Mouse (Mus musculus): ENCODE measurements around the gene Tiam1. TPM values are rescaled to one million over a fixed set of nuclear protein-coding genes. Genes with fewer than 3 reads are reported as not detected.

Gene Tiam1
- polyA plus RNA-seq, 1 experiment: 10.7 TPM

- TF ChIP-seq POLR2A (IDR thresholded peaks at IDR 0.05; ENCODE audit: borderline replicate concordance, control insufficient read depth, low read depth, low read length) (no peak), CTCF (IDR thresholded peaks at IDR 0.05; ENCODE audit: control insufficient read depth, insufficient read depth, low read length) (no peak)
- H3K27ac ChIP-seq (ENCODE audit: control insufficient read depth, insufficient read depth, low read depth, low read length, poor library complexity): no peak overlapping the region
- no peak overlapping the region for H3K4me3 ChIP-seq (replicated peaks; ENCODE audit: control insufficient read depth, low read depth, low read length)
- WGBS: 81% methylated on average over 7 of the region's 7 CpGs
- no peaks in the 10 kb centered on the region for H3K4me1 ChIP-seq (ENCODE audit: control insufficient read depth, insufficient read depth, low read length)
These were observed 215.0 kb downstream of the Tiam1 start for GRCm38 (mm10) chr16:89928611-89929010.

GRCm38 (mm10) chr16:89924249-89924890, 219.2 kb downstream of the Tiam1 start:
- no peak overlapping the region for H3K4me3 ChIP-seq (replicated peaks; ENCODE audit: control insufficient read depth, low read depth, low read length)
- no peak overlapping the region for H3K27ac ChIP-seq (ENCODE audit: control insufficient read depth, insufficient read depth, low read depth, low read length, poor library complexity)
- WGBS: 75% methylated on average over 14 of the region's 14 CpGs
- no peaks in the 10 kb centered on the region for H3K4me1 ChIP-seq (ENCODE audit: control insufficient read depth, insufficient read depth, low read length)
- no peak for TF ChIP-seq POLR2A (IDR thresholded peaks at IDR 0.05; ENCODE audit: borderline replicate concordance, control insufficient read depth, low read depth, low read length)
- TF ChIP-seq CTCF (IDR thresholded peaks at IDR 0.05; ENCODE audit: control insufficient read depth, insufficient read depth, low read length): no peak

- TF ChIP-seq CTCF (IDR thresholded peaks at IDR 0.05; ENCODE audit: control insufficient read depth, insufficient read depth, low read length) (no peak), POLR2A (IDR thresholded peaks at IDR 0.05; ENCODE audit: borderline replicate concordance, control insufficient read depth, low read depth, low read length) (no peak)
- WGBS: 88% methylated on average over 8 of the region's 8 CpGs
These were observed 220.3 kb downstream of the Tiam1 start for GRCm38 (mm10) chr16:89923311-89923710.

GRCm38 (mm10) chr16:89922458-89922857, 221.1 kb downstream of the Tiam1 start:
- H3K4me3 ChIP-seq (replicated peaks; ENCODE audit: control insufficient read depth, low read depth, low read length): no peak overlapping the region
- H3K4me1 ChIP-seq (ENCODE audit: control insufficient read depth, insufficient read depth, low read length): no peaks in the 10 kb centered on the region
- 89% methylated on average over 8 of the region's 8 CpGs for WGBS
- TF ChIP-seq CTCF (IDR thresholded peaks at IDR 0.05; ENCODE audit: control insufficient read depth, insufficient read depth, low read length): no peak
- TF ChIP-seq POLR2A (IDR thresholded peaks at IDR 0.05; ENCODE audit: borderline replicate concordance, control insufficient read depth, low read depth, low read length): no peak
- no peak overlapping the region for H3K27ac ChIP-seq (ENCODE audit: control insufficient read depth, insufficient read depth, low read depth, low read length, poor library complexity)

More at GRCm38 (mm10) chr16:89923311-89923710, 220.3 kb downstream of the Tiam1 start:
- no peak overlapping the region for H3K27ac ChIP-seq (ENCODE audit: control insufficient read depth, insufficient read depth, low read depth, low read length, poor library complexity)
- no peak overlapping the region for H3K4me3 ChIP-seq (replicated peaks; ENCODE audit: control insufficient read depth, low read depth, low read length)
- H3K4me1 ChIP-seq (ENCODE audit: control insufficient read depth, insufficient read depth, low read length): no peaks in the 10 kb centered on the region

- H3K27ac ChIP-seq (ENCODE audit: control insufficient read depth, insufficient read depth, low read depth, low read length, poor library complexity): no peak overlapping the region
- no peaks in the 10 kb centered on the region for H3K4me1 ChIP-seq (ENCODE audit: control insufficient read depth, insufficient read depth, low read length)
- WGBS: 89% methylated on average over 14 of the region's 14 CpGs
- no peak for TF ChIP-seq POLR2A (IDR thresholded peaks at IDR 0.05; ENCODE audit: borderline replicate concordance, control insufficient read depth, low read depth, low read length)
- no peak for TF ChIP-seq CTCF (IDR thresholded peaks at IDR 0.05; ENCODE audit: control insufficient read depth, insufficient read depth, low read length)
- no peak overlapping the region for H3K4me3 ChIP-seq (replicated peaks; ENCODE audit: control insufficient read depth, low read depth, low read length)
These were observed 222.2 kb downstream of the Tiam1 start for GRCm38 (mm10) chr16:89921370-89921769.

GRCm38 (mm10) chr16:89920417-89920816, 223.2 kb downstream of the Tiam1 start:
- Histone ChIP-seq H3K27ac (ENCODE audit: control insufficient read depth, insufficient read depth, low read depth, low read length, poor library complexity) (no peak overlapping the region; the same call in 1 of the 2 replicates), H3K4me3 (replicated peaks; ENCODE audit: control insufficient read depth, low read depth, low read length) (no peak overlapping the region), H3K4me1 (ENCODE audit: control insufficient read depth, insufficient read depth, low read length) (no peaks in the 10 kb centered on the region)
- WGBS: 91% methylated on average over 8 of the region's 8 CpGs
- TF ChIP-seq POLR2A (IDR thresholded peaks at IDR 0.05; ENCODE audit: borderline replicate concordance, control insufficient read depth, low read depth, low read length): no peak

- TF ChIP-seq POLR2A (IDR thresholded peaks at IDR 0.05; ENCODE audit: borderline replicate concordance, control insufficient read depth, low read depth, low read length): no peak
- no peak for TF ChIP-seq CTCF (IDR thresholded peaks at IDR 0.05; ENCODE audit: control insufficient read depth, insufficient read depth, low read length)
- no peaks in the 10 kb centered on the region for H3K4me1 ChIP-seq (ENCODE audit: control insufficient read depth, insufficient read depth, low read length)
- no peak overlapping the region for H3K4me3 ChIP-seq (replicated peaks; ENCODE audit: control insufficient read depth, low read depth, low read length)
- 91% methylated on average over 15 of the region's 15 CpGs for WGBS
- no peak overlapping the region for H3K27ac ChIP-seq (ENCODE audit: control insufficient read depth, insufficient read depth, low read depth, low read length, poor library complexity)
These were observed 226.2 kb downstream of the Tiam1 start for GRCm38 (mm10) chr16:89917404-89917803.

GRCm38 (mm10) chr16:89914946-89915345, 228.6 kb downstream of the Tiam1 start:
- 87% methylated on average over 4 of the region's 4 CpGs for WGBS
- H3K4me3 ChIP-seq (replicated peaks; ENCODE audit: control insufficient read depth, low read depth, low read length): no peak overlapping the region
- no peak overlapping the region for H3K27ac ChIP-seq (ENCODE audit: control insufficient read depth, insufficient read depth, low read depth, low read length, poor library complexity)
- no peaks in the 10 kb centered on the region for H3K4me1 ChIP-seq (ENCODE audit: control insufficient read depth, insufficient read depth, low read length)
- TF ChIP-seq CTCF (IDR thresholded peaks at IDR 0.05; ENCODE audit: control insufficient read depth, insufficient read depth, low read length) (no peak), POLR2A (IDR thresholded peaks at IDR 0.05; ENCODE audit: borderline replicate concordance, control insufficient read depth, low read depth, low read length) (no peak)
